Mouse (Mus musculus) CD4-positive naive resting alpha-beta T cell, adult 57 days (primary cell): Measurements from ENCODE around the gene H2-M11. TPM values are rescaled to one million over a fixed set of nuclear protein-coding genes. Genes with fewer than 3 reads are reported as not detected.

ENCODE experiments used
- total RNA-seq: library from RNA; stranded (reverse); gene quantifications from one replicate; pipeline ENCODE4 v1.2.4, GENCODE M21; 2023

Gene H2-M11
- not detected for total RNA-seq

DNA sequence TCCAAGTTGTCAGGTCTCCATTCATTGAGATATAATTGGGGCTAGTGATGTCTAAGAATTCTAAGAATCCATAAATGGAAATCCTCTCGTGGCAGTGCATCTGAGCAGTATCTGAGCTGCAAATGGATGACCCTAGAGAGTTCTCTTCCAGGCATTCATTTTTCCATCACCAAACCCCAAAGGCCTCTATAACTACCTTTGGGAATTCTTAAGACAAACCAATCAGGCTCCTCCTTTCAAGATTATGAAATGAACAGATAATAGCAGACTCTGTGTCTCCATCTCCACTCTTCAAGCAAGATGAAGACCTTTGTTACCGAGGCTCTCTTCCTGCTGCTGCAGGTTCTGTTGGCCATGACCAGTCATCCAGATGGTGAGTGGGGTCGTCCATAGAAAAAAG lies at the start of gene H2-M11:
TSS of gene H2-M11 (plus strand) at position 301 of the 400 bp plus-strand sequence.

Other genes with a start within 250 kb of the H2-M11 start
- gene H2-M10.1, start 220.9 kb upstream of the H2-M11 start, total RNA-seq, result not detected
- gene H2-M10.3, start 178.7 kb upstream of the H2-M11 start, total RNA-seq, result not detected
- not detected for gene H2-M10.4, start 84.7 kb upstream of the H2-M11 start, total RNA-seq
- gene H2-M9, start 95.6 kb downstream of the H2-M11 start, total RNA-seq, result not detected
- not detected for gene H2-M1, start 125.1 kb downstream of the H2-M11 start, total RNA-seq
- not detected for gene H2-M10.5, start 225.8 kb downstream of the H2-M11 start, total RNA-seq